Mouse (Mus musculus): ENCODE results near the gene Ubb. TPM values are rescaled to one million over a fixed set of nuclear protein-coding genes. Genes with fewer than 3 reads are reported as not detected.
"Not testable (repeated sequence)": the region's sequence is repeated elsewhere in the genome, so short reads cannot be mapped to it uniquely, and the experiment has no call there.

The Ubb gene
- total RNA-seq (2021) = 1,000 to 10,000 TPM; 1,237 to 1,515 TPM
- long read RNA-seq, experiment 1, transcript Ubb-201 (2 exons, 1,499 nt) = major isoform, 4,489 of 4,582 reads
- long read RNA-seq, experiment 1, partial matches to known transcripts = 0 of 4,582 reads
- long read RNA-seq, experiment 1, other reads (novel, unspliced or antisense) = 91 of 4,582 reads
- long read RNA-seq, experiment 2, transcript Ubb-201 (2 exons, 1,499 nt) = major isoform, 1,021 of 1,045 reads
- long read RNA-seq, experiment 2, partial matches to known transcripts = 0 of 1,045 reads
- long read RNA-seq, experiment 2, other reads (novel, unspliced or antisense) = 22 of 1,045 reads

GRCm38 (mm10) chr11:62550727-62551225 is at the start of gene Ubb:
Gene Ubb, plus strand, starts transcription at chr11:62551171.
- peak; percentile 99 to 100 for DNase-seq

- DNase-seq = no peak
Measured at GRCm38 (mm10) chr11:62507683-62508082, 43.3 kb upstream of the Ubb start.

GRCm38 (mm10) chr11:62508365-62508764 is 42.6 kb upstream of the Ubb start:
- DNase-seq = not testable (repeated sequence)

GRCm38 (mm10) chr11:62508816-62509215 is 42.2 kb upstream of the Ubb start:
- not testable (repeated sequence) for DNase-seq

- no peak for DNase-seq
Measured at GRCm38 (mm10) chr11:62509571-62509970, 41.4 kb upstream of the Ubb start.

GRCm38 (mm10) chr11:62510956-62511355 is 40.0 kb upstream of the Ubb start:
- no peak for DNase-seq

- DNase-seq = no peak
Measured at GRCm38 (mm10) chr11:62511444-62512202, 39.3 kb upstream of the Ubb start.

- no peak for DNase-seq
Measured at GRCm38 (mm10) chr11:62512529-62513080, 38.4 kb upstream of the Ubb start.

- no peak for DNase-seq
Measured at GRCm38 (mm10) chr11:62513311-62513710, 37.7 kb upstream of the Ubb start.

GRCm38 (mm10) chr11:62518991-62519390 is 32.0 kb upstream of the Ubb start:
- peak; percentile 29 to 65 for DNase-seq

GRCm38 (mm10) chr11:62522283-62522682 is 28.7 kb upstream of the Ubb start:
- DNase-seq = no peak

- no peak for DNase-seq
Measured at GRCm38 (mm10) chr11:62537089-62537488, 13.9 kb upstream of the Ubb start.

GRCm38 (mm10) chr11:62537590-62537989 is 13.4 kb upstream of the Ubb start:
- DNase-seq = no peak

- DNase-seq = peak; percentile 65 to 76
Measured at GRCm38 (mm10) chr11:62538321-62539088, 12.5 kb upstream of the Ubb start.

- DNase-seq = peak; percentile 85 to 91
Measured at GRCm38 (mm10) chr11:62539089-62539890, 11.7 kb upstream of the Ubb start, which contains the start of gene Cenpv. Gene Cenpv, minus strand, starts transcription at chr11:62539261.

GRCm38 (mm10) chr11:62540167-62540566 is 10.8 kb upstream of the Ubb start:
- no peak for DNase-seq

- no peak for DNase-seq
Measured at GRCm38 (mm10) chr11:62540969-62541368, 10.0 kb upstream of the Ubb start.

GRCm38 (mm10) chr11:62541581-62541980 is 9.4 kb upstream of the Ubb start:
- no peak for DNase-seq

GRCm38 (mm10) chr11:62543991-62544390 is 7.0 kb upstream of the Ubb start:
- no peak for DNase-seq

GRCm38 (mm10) chr11:62549782-62550181 is 1.2 kb upstream of the Ubb start:
- DNase-seq = peak; percentile 83 to 92

- DNase-seq = peak; percentile 44 to 58
Measured at GRCm38 (mm10) chr11:62550227-62550685, 715 bp upstream of the Ubb start.
